Mouse (Mus musculus) bone marrow macrophage, adult 2 months (primary cell): ENCODE measurements at regions not wholly inside any gene's neighbourhood (a gene's known extent, or its start where the extent isn't known, plus 50 kb on each side); places are given as distances from the start of the nearest gene placed in this dataset.

ENCODE experiments used
- CTCF ChIP-seq: IDR thresholded peaks from 2 replicates; pipeline ENCODE4 v1.5.1; 2012; ENCODE audit warnings: low read depth, mild to moderate bottlenecking, low read length, moderate library complexity
- POLR2A ChIP-seq: IDR thresholded peaks from 2 replicates; pipeline ENCODE4 v1.6.1; 2012; ENCODE audit warnings: mild to moderate bottlenecking, low read depth, low read length, borderline replicate concordance

GRCm38 (mm10) chr10:46057362-46058198, 480.0 kb downstream of the Hace1 start:
- TF ChIP-seq CTCF (no peak), POLR2A (no peak)
